Mouse (Mus musculus) intestine, postnatal 0 days (tissue): ENCODE results near the gene Sh2d3c. TPM values are rescaled to one million over a fixed set of nuclear protein-coding genes. Genes with fewer than 3 reads are reported as not detected.

ENCODE experiments used
- ATAC-seq: fragments of 200-750 bp; cut with Nextera tagmentation; 2 replicates; pipeline ENCODE4 v1.8.0; 2017; ENCODE audit warnings: mild to moderate bottlenecking, moderate TSS enrichment, moderate library complexity
- H3K27ac ChIP-seq: fragments of 300-500 bp; sonication (generic); 2 replicates; pipeline ENCODE4 v1.5.1; 2014; ENCODE audit warnings: mild to moderate bottlenecking, low read depth, low read length, moderate library complexity
- H3K27me3 ChIP-seq: fragments of 300-500 bp; sonication (generic); replicated peaks from 2 replicates; pipeline ENCODE4 v1.6.1; 2014; ENCODE audit warnings: low read length, mixed read lengths; ENCODE audit not compliant: control insufficient read depth, insufficient read depth
- H3K36me3 ChIP-seq: fragments of 300-500 bp; sonication (generic); 2 replicates; pipeline ENCODE4 v1.6.1; 2014; ENCODE audit warnings: mild to moderate bottlenecking, moderate library complexity; ENCODE audit not compliant: control insufficient read depth, insufficient read depth
- H3K4me1 ChIP-seq: fragments of 300-500 bp; sonication (generic); replicated peaks from 2 replicates; pipeline ENCODE4 v1.6.1; 2014; ENCODE audit warnings: antibody characterized with exemption, low read length, mixed read lengths; ENCODE audit not compliant: control insufficient read depth, insufficient read depth
- H3K4me2 ChIP-seq: fragments of 300-500 bp; sonication (generic); replicated peaks from 2 replicates; pipeline ENCODE4 v1.6.1; 2014; ENCODE audit warnings: low read depth, mild to moderate bottlenecking, moderate library complexity
- H3K4me3 ChIP-seq: fragments of 300-500 bp; sonication (generic); 2 replicates; pipeline ENCODE4 v1.5.1; 2014; ENCODE audit warnings: low read depth, low read length
- H3K9ac ChIP-seq: fragments of 300-500 bp; sonication (generic); 2 replicates; pipeline ENCODE4 v1.6.1; 2014; ENCODE audit warnings: mild to moderate bottlenecking, low read depth, low read length
- H3K9me3 ChIP-seq: fragments of 300-500 bp; sonication (generic); 2 replicates; pipeline ENCODE4 v1.6.1; 2016; ENCODE audit warnings: mixed run types; ENCODE audit not compliant: control insufficient read depth
- CTCF ChIP-seq: sonication (generic); IDR thresholded peaks from 2 replicates; pipeline ENCODE4 v1.5.1; 2016; ENCODE audit warnings: low read depth, mild to moderate bottlenecking, control low read depth, antibody characterized with exemption, moderate library complexity
- WGBS: fragments of 180-500 bp; shearing (Covaris S2); extraction: QIAGEN DNeasy Blood & Tissue Kit; methylation state at CpG from one replicate; pipeline ENCODE4 v1.1.7; 2014; 5-methylcytosine and 5-hydroxymethylcytosine counted together
- polyA plus RNA-seq: library from polyadenylated mRNA; unstranded; fragments of >200 nt; fragmentation: Nextera tagmentation; extraction: Ambion mirVana; gene quantifications from 2 replicates; pipeline ENCODE4 v1.2.1, GENCODE M21; 2015

The Sh2d3c gene
- polyA plus RNA-seq, 1 experiment from 2014 or later: 11.2 TPM

DNA sequence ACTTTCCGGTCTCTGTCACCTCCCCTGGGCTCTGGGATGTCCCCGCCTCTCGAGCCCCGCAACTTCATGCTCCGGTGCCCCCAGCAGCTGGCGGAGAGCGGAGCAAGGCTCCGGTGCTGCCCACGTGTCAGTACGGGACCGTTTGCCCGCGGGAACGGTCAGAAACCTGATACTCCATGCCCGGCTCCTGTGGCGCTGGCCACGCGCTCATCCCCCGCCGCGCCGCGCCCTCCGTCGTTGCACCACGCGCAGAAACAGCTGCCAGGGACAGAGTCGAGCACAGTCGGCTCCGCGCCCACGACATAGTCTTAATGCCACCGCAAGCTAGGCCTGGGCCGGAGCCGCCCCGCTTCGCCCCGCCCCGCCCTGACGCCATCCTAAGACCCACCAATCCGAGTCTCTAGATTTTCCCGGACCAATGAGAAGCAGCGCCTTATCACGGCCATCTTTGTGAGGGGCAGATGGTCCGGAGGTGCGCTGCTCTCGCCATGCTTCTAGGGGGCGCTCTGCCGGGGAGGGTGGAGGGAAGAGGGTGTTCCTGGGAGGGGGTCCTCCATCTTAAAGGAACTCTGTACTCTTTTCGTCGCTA lies 26.9 kb upstream of the Sh2d3c start:
- H3K4me2 ChIP-seq: peak overlapping the region; percentile 88
- peak overlapping the region; percentile 46 for H3K27ac ChIP-seq
- H3K9me3 ChIP-seq: no peaks in the 10 kb centered on the region
- peak; percentile 96 for ATAC-seq
- TF ChIP-seq CTCF: peak; percentile 92
- H3K4me3 ChIP-seq: peak overlapping the region; percentile 62
- WGBS: under 1% methylated on average over 51 of the region's 51 CpGs
- peak overlapping the region; percentile 67 for H3K9ac ChIP-seq
- H3K27me3 ChIP-seq: no peaks in the 10 kb centered on the region
- H3K36me3 ChIP-seq: no peaks in the 10 kb centered on the region
- peaks cover 4% of the 10 kb centered on the region for H3K4me1 ChIP-seq

DNA sequence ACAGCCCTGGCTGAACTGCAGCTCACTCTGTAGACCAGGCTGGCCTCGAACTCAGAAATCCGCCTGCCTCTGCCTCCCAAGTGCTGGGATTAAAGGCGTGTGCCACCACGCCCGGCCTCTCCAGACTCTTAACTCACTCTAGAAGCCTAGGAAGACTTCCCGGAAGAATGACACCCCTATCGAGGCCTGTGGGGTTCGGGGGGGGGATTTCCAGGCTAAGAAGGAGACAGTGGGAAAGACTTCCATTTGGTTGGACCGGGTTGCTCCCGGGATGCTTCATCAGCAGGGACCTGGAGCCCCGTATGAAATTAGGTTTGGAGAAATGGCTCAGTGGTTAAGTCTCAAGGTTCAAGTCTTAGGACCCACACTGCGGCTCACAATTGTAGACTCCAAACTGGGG lies 26.2 kb upstream of the Sh2d3c start:
- ATAC-seq: no peak
- 78% methylated on average over 12 of the region's 12 CpGs for WGBS
- Histone ChIP-seq H3K4me1 (peaks cover 4% of the 10 kb centered on the region), H3K9me3 (no peaks in the 10 kb centered on the region), H3K4me3 (peak overlapping the region; percentile 62), H3K36me3 (no peaks in the 10 kb centered on the region), H3K4me2 (peak overlapping the region; percentile 88), H3K27me3 (no peaks in the 10 kb centered on the region), H3K27ac (0 out of 2 replicates have a peak overlapping the region, but pooled peaks have one; percentile 46), H3K9ac (peak overlapping the region; percentile 31; the same call in 1 of the 2 replicates)
- TF ChIP-seq CTCF: no peak

DNA sequence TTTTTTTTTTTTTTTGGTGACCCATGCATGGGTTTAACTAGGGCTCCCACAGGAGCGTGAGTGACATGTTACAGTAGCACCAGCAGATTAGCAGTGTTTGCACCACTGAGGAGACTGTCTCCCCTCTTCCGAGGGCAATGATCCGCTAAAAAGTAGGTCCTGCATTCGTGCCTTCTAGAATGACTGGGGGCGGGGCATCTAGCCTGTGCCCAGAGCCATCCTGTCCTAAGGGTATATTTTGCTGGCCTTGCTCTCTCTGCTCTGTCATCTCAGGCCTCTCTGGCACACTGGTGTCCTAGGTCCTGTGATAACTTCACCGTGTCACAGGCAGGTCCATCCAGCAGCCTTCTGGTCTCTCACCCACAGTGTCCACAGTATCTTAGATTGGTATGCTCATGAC lies 21.2 kb upstream of the Sh2d3c start:
- 86% methylated on average over 6 of the region's 6 CpGs for WGBS
- ATAC-seq: no peak
- peaks cover 8% of the 10 kb centered on the region for H3K36me3 ChIP-seq
- H3K27me3 ChIP-seq: no peaks in the 10 kb centered on the region
- H3K4me3 ChIP-seq: no peak overlapping the region
- H3K27ac ChIP-seq: no peak overlapping the region
- TF ChIP-seq CTCF: no peak
- H3K4me1 ChIP-seq: peaks cover 6% of the 10 kb centered on the region; the same call in 1 of the 2 replicates
- H3K9ac ChIP-seq: no peak overlapping the region
- H3K9me3 ChIP-seq: no peaks in the 10 kb centered on the region
- no peak overlapping the region for H3K4me2 ChIP-seq

DNA sequence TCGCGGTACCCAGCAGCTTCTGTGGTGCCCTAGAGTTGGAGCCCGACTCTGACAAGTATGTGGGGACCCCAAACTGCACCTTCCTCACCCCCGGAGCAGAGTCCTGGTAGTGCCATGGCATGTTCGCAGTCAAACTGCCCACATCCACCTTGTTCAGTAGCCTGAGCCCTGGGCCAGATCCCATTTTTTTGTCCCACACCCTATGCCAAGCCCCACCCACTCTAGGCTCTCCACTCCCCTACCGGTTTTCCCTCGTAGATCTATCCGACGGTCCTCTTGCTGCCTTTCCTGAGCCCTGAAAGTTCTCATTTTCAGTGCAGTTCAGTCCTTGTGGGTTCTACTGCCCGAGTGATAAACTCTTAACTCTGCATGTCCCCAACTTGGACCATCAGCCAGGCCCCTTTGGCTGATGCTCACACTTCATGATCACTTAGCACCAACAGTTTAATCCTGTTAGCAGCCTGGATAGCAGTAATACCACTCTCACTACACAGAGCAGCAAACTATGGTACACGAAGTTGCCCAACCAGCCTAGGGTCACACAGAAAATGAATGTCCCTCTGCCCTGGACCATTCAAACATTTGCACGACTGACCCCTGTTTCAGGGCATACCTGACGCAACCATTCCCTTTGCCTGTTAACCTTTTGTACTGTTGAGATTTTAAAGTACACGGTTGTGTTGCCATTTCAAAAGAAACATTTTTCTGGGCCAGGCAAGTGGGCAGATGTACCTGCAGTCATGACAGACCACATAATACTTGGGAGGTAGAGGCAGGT lies 19.7 kb upstream of the Sh2d3c start:
- Histone ChIP-seq H3K4me3 (no peak overlapping the region), H3K4me2 (no peak overlapping the region), H3K36me3 (peaks cover 23% of the 10 kb centered on the region), H3K27me3 (no peaks in the 10 kb centered on the region), H3K27ac (no peak overlapping the region), H3K9me3 (no peaks in the 10 kb centered on the region), H3K4me1 (peaks cover 6% of the 10 kb centered on the region; the same call in 1 of the 2 replicates), H3K9ac (no peak overlapping the region)
- TF ChIP-seq CTCF: no peak
- no peak for ATAC-seq
- WGBS: 83% methylated on average over 14 of the region's 14 CpGs

DNA sequence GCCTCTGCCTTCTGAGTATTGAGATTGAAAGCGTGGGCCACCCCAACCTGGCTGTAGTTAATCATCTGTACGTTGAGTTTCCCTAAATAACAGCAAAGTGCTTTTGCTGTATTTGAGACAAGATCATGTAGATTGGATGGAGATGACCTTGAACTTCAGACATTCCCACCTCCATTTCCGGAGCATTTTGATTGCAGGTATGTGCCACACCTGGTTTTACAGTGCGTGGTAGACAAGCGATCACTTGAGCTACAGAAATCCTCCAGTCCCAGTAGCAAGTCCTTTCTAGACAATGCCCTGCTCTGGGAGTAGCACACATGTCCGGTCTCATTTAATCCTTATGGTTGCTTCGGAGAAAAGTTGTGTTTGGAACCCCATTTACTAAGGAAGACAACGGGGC lies 17.8 kb upstream of the Sh2d3c start:
- H3K36me3 ChIP-seq: peaks cover 41% of the 10 kb centered on the region
- TF ChIP-seq CTCF: no peak
- no peak overlapping the region for H3K4me3 ChIP-seq
- H3K27ac ChIP-seq: peak overlapping the region; percentile 62
- peaks cover 6% of the 10 kb centered on the region; the same call in 1 of the 2 replicates for H3K4me1 ChIP-seq
- no peak overlapping the region for H3K9ac ChIP-seq
- WGBS: 54% methylated on average over 8 of the region's 8 CpGs
- ATAC-seq: peak; percentile 42
- H3K9me3 ChIP-seq: no peaks in the 10 kb centered on the region
- H3K27me3 ChIP-seq: no peaks in the 10 kb centered on the region
- peak overlapping the region; percentile 13; the same call in 1 of the 2 replicates for H3K4me2 ChIP-seq

DNA sequence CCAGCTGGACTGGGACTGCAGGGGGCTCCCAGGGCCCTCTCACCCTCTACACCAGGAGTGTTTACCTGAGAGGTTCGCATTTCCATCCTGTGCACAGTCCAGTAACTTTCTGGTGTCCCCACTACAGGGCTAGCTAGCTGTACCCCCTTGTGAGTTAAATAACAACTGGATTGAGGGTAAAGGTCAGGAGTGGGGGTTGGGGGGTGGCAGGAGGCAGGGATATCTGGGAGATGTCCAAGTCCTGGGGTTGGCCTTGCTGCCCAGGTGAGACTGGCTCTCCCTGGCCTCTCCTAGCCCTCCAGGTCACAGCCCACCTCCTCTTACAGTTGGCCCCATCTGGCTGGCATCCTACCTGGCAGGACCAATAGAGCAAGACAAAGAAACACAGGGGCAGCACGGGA lies 16.8 kb upstream of the Sh2d3c start, which contains the start of gene Fpgs:
Gene Fpgs, minus strand, starts transcription at position 125 of the 401 bp plus-strand sequence.
- H3K9me3 ChIP-seq: no peaks in the 10 kb centered on the region
- peak within 1 kb of the TSS; percentile 13; the same call in 1 of the 2 replicates for H3K4me2 ChIP-seq
- H3K9ac ChIP-seq: no peak within 1 kb of the TSS
- peaks cover 6% of the 10 kb centered on the region; the same call in 1 of the 2 replicates for H3K4me1 ChIP-seq
- no peak for ATAC-seq
- H3K27ac ChIP-seq: peak within 1 kb of the TSS; percentile 62
- no peak for TF ChIP-seq CTCF
- no peaks in the 10 kb centered on the region for H3K27me3 ChIP-seq
- WGBS: 44% methylated on average over 2 of the region's 2 CpGs
- no peak within 1 kb of the TSS for H3K4me3 ChIP-seq
- H3K36me3 ChIP-seq: peaks cover 51% of the 10 kb centered on the region
